ENCODE assay signal across 17 mouse cellular contexts in genomic region chr9:112264982-112265641, GRCm38 (mm10).
"Had no signal": no experiment of that assay in that cellular context is flagged by ENCODE, and none has a peak within 500 bp of the region (broad histone marks: within the 10 kb centered on the region; RNA-seq: fewer than 3 reads in every experiment).

No protein-coding gene starts in this region.

- H3K27me3 ChIP-seq: limb, embryonic 15.5 days; midbrain, embryonic 13.5 days; neural tube, embryonic 15.5 days had no signal

- H3K9ac ChIP-seq: limb, embryonic 15.5 days; lung, embryonic 14.5 days; midbrain, embryonic 13.5 days; neural tube, embryonic 15.5 days had no signal

- ATAC-seq: midbrain, embryonic 13.5 days had no signal

- H3K36me3 ChIP-seq: limb, embryonic 15.5 days; midbrain, embryonic 13.5 days; neural tube, embryonic 15.5 days had no signal

- H3K9me3 ChIP-seq: limb, embryonic 15.5 days; midbrain, embryonic 13.5 days; neural tube, embryonic 15.5 days had no signal

- H3K4me3 ChIP-seq: left cerebral cortex, adult 2 months; limb, embryonic 15.5 days; megakaryocyte, embryonic 14.5 days; midbrain, embryonic 13.5 days; myocyte; neural tube, embryonic 15.5 days had no signal

- H3K4me1 ChIP-seq: limb, embryonic 15.5 days; midbrain, embryonic 13.5 days had no signal

- DNase-seq: kidney, adult 11 months; kidney, adult 9 months; kidney, postnatal 10 days; kidney, postnatal 4 days; lung, embryonic 14.5 days; lung, postnatal 10 days; lung, postnatal 4 days; right cerebral cortex, adult 18-20 months; right cerebral cortex, postnatal 25 days; thymus, adult 18-20 months; thymus, postnatal 14 days had no signal

- H3K27ac ChIP-seq: left cerebral cortex, adult 2 months; limb, embryonic 15.5 days; midbrain, embryonic 13.5 days; neural tube, embryonic 15.5 days had no signal

- H3K4me2 ChIP-seq: limb, embryonic 15.5 days; lung, embryonic 14.5 days; midbrain, embryonic 13.5 days; neural tube, embryonic 15.5 days had no signal
